Mouse (Mus musculus): ENCODE results near the gene Coro2a. TPM values are rescaled to one million over a fixed set of nuclear protein-coding genes. Genes with fewer than 3 reads are reported as not detected.

Coro2a gene
- polyA plus RNA-seq, 1 experiment: 13.5 TPM

GRCm38 (mm10) chr4:46628873-46629272 lies 26.9 kb upstream of the Coro2a start:
- H3K36me3 ChIP-seq (ENCODE audit: control insufficient read depth, insufficient read depth, low read length): no peaks in the 10 kb centered on the region
- TF ChIP-seq CTCF (IDR thresholded peaks at IDR 0.05; ENCODE audit: borderline replicate concordance, control insufficient read depth, extremely low read depth, insufficient read depth, low read length, poor library complexity): no peak
- no peak for TF ChIP-seq POLR2A (IDR thresholded peaks at IDR 0.05; ENCODE audit: control insufficient read depth, extremely low read depth, insufficient read depth, low read length, poor library complexity)
- whole genome bisulfite sequencing: 92% methylated on average over 9 of the region's 9 CpGs

GRCm38 (mm10) chr4:46628081-46628480 lies 26.1 kb upstream of the Coro2a start:
- no peaks in the 10 kb centered on the region for H3K36me3 ChIP-seq (ENCODE audit: control insufficient read depth, insufficient read depth, low read length)
- DNase-seq: no peak
- 84% methylated on average over 11 of the region's 11 CpGs for WGBS
- TF ChIP-seq POLR2A (IDR thresholded peaks at IDR 0.05; ENCODE audit: control insufficient read depth, extremely low read depth, insufficient read depth, low read length, poor library complexity) (no peak), CTCF (IDR thresholded peaks at IDR 0.05; ENCODE audit: borderline replicate concordance, control insufficient read depth, extremely low read depth, insufficient read depth, low read length, poor library complexity) (no peak)
- no peak overlapping the region for H3K27ac ChIP-seq (ENCODE audit: control insufficient read depth, insufficient read depth, low read length)
- H3K4me3 ChIP-seq (ENCODE audit: control insufficient read depth, insufficient read depth, low read length): no peak overlapping the region
- no peaks in the 10 kb centered on the region; the same call in 1 of the 2 replicates for H3K4me1 ChIP-seq (replicated peaks; ENCODE audit: control insufficient read depth, insufficient read depth, low read length)
- H3K27me3 ChIP-seq (ENCODE audit: control insufficient read depth, insufficient read depth, low read length): no peaks in the 10 kb centered on the region

More at GRCm38 (mm10) chr4:46628873-46629272, 26.9 kb upstream of the Coro2a start:
- Histone ChIP-seq H3K4me1 (replicated peaks; ENCODE audit: control insufficient read depth, insufficient read depth, low read length) (no peaks in the 10 kb centered on the region; the same call in 1 of the 2 replicates), H3K27me3 (ENCODE audit: control insufficient read depth, insufficient read depth, low read length) (no peaks in the 10 kb centered on the region), H3K27ac (ENCODE audit: control insufficient read depth, insufficient read depth, low read length) (no peak overlapping the region), H3K4me3 (ENCODE audit: control insufficient read depth, insufficient read depth, low read length) (no peak overlapping the region)
- DNase-seq: no peak

GRCm38 (mm10) chr4:46625101-46625500 lies 23.1 kb upstream of the Coro2a start:
- H3K4me1 ChIP-seq (replicated peaks; ENCODE audit: control insufficient read depth, insufficient read depth, low read length): no peaks in the 10 kb centered on the region; the same call in 1 of the 2 replicates
- 93% methylated on average over 10 of the region's 10 CpGs for WGBS

GRCm38 (mm10) chr4:46623007-46623406 lies 21.0 kb upstream of the Coro2a start:
- Histone ChIP-seq H3K4me1 (replicated peaks; ENCODE audit: control insufficient read depth, insufficient read depth, low read length) (peaks cover 7% of the 10 kb centered on the region), H3K27ac (ENCODE audit: control insufficient read depth, insufficient read depth, low read length) (no peak overlapping the region), H3K36me3 (ENCODE audit: control insufficient read depth, insufficient read depth, low read length) (no peaks in the 10 kb centered on the region), H3K27me3 (ENCODE audit: control insufficient read depth, insufficient read depth, low read length) (no peaks in the 10 kb centered on the region), H3K4me3 (ENCODE audit: control insufficient read depth, insufficient read depth, low read length) (no peak overlapping the region)
- TF ChIP-seq CTCF (IDR thresholded peaks at IDR 0.05; ENCODE audit: borderline replicate concordance, control insufficient read depth, extremely low read depth, insufficient read depth, low read length, poor library complexity): no peak
- 93% methylated on average over 5 of the region's 5 CpGs for WGBS
- no peak for DNase-seq

More at GRCm38 (mm10) chr4:46625101-46625500, 23.1 kb upstream of the Coro2a start:
- no peak overlapping the region for H3K27ac ChIP-seq (ENCODE audit: control insufficient read depth, insufficient read depth, low read length)
- DNase-seq: no peak
- TF ChIP-seq CTCF (IDR thresholded peaks at IDR 0.05; ENCODE audit: borderline replicate concordance, control insufficient read depth, extremely low read depth, insufficient read depth, low read length, poor library complexity): no peak
- no peaks in the 10 kb centered on the region for H3K27me3 ChIP-seq (ENCODE audit: control insufficient read depth, insufficient read depth, low read length)
- no peak overlapping the region for H3K4me3 ChIP-seq (ENCODE audit: control insufficient read depth, insufficient read depth, low read length)
- no peaks in the 10 kb centered on the region for H3K36me3 ChIP-seq (ENCODE audit: control insufficient read depth, insufficient read depth, low read length)

GRCm38 (mm10) chr4:46620946-46621345 lies 18.9 kb upstream of the Coro2a start:
- TF ChIP-seq POLR2A (IDR thresholded peaks at IDR 0.05; ENCODE audit: control insufficient read depth, extremely low read depth, insufficient read depth, low read length, poor library complexity) (no peak), CTCF (IDR thresholded peaks at IDR 0.05; ENCODE audit: borderline replicate concordance, control insufficient read depth, extremely low read depth, insufficient read depth, low read length, poor library complexity) (no peak)
- whole genome bisulfite sequencing: 95% methylated on average over 8 of the region's 8 CpGs
- no peak for DNase-seq
- no peaks in the 10 kb centered on the region for H3K27me3 ChIP-seq (ENCODE audit: control insufficient read depth, insufficient read depth, low read length)
- no peak overlapping the region for H3K27ac ChIP-seq (ENCODE audit: control insufficient read depth, insufficient read depth, low read length)
- H3K36me3 ChIP-seq (ENCODE audit: control insufficient read depth, insufficient read depth, low read length): no peaks in the 10 kb centered on the region
- H3K4me1 ChIP-seq (replicated peaks; ENCODE audit: control insufficient read depth, insufficient read depth, low read length): peaks cover 7% of the 10 kb centered on the region
- no peak overlapping the region for H3K4me3 ChIP-seq (ENCODE audit: control insufficient read depth, insufficient read depth, low read length)

- Histone ChIP-seq H3K4me1 (replicated peaks; ENCODE audit: control insufficient read depth, insufficient read depth, low read length) (peaks cover 7% of the 10 kb centered on the region), H3K27ac (ENCODE audit: control insufficient read depth, insufficient read depth, low read length) (no peak overlapping the region), H3K36me3 (ENCODE audit: control insufficient read depth, insufficient read depth, low read length) (no peaks in the 10 kb centered on the region), H3K4me3 (ENCODE audit: control insufficient read depth, insufficient read depth, low read length) (no peak overlapping the region), H3K27me3 (ENCODE audit: control insufficient read depth, insufficient read depth, low read length) (no peaks in the 10 kb centered on the region)
- 89% methylated on average over 23 of the region's 23 CpGs for WGBS
- TF ChIP-seq POLR2A (IDR thresholded peaks at IDR 0.05; ENCODE audit: control insufficient read depth, extremely low read depth, insufficient read depth, low read length, poor library complexity) (no peak), CTCF (IDR thresholded peaks at IDR 0.05; ENCODE audit: borderline replicate concordance, control insufficient read depth, extremely low read depth, insufficient read depth, low read length, poor library complexity) (no peak)
- DNase-seq: no peak
These were observed 18.3 kb upstream of the Coro2a start for GRCm38 (mm10) chr4:46620330-46620729.

GRCm38 (mm10) chr4:46618196-46618817 lies 16.3 kb upstream of the Coro2a start:
- Histone ChIP-seq H3K27me3 (ENCODE audit: control insufficient read depth, insufficient read depth, low read length) (no peaks in the 10 kb centered on the region), H3K27ac (ENCODE audit: control insufficient read depth, insufficient read depth, low read length) (no peak overlapping the region), H3K4me3 (ENCODE audit: control insufficient read depth, insufficient read depth, low read length) (no peak overlapping the region), H3K4me1 (replicated peaks; ENCODE audit: control insufficient read depth, insufficient read depth, low read length) (peaks cover 16% of the 10 kb centered on the region), H3K36me3 (ENCODE audit: control insufficient read depth, insufficient read depth, low read length) (no peaks in the 10 kb centered on the region)
- 37% methylated on average over 11 of the region's 11 CpGs for WGBS
- TF ChIP-seq CTCF (IDR thresholded peaks at IDR 0.05; ENCODE audit: borderline replicate concordance, control insufficient read depth, extremely low read depth, insufficient read depth, low read length, poor library complexity) (peak; percentile 70; the same call in 1 of the 2 replicates), POLR2A (IDR thresholded peaks at IDR 0.05; ENCODE audit: control insufficient read depth, extremely low read depth, insufficient read depth, low read length, poor library complexity) (no peak)
- DNase-seq: peak; percentile 37
